Mouse (Mus musculus) cortical plate, adult 2 months (tissue): ENCODE measurements around the gene Zc3h12a.

Experiments
- CTCF ChIP-seq: fragments of 200-500 bp; IDR thresholded peaks from 2 replicates; pipeline ENCODE4 v1.5.1; 2011; ENCODE audit warnings: mild to moderate bottlenecking, control low read depth, low read length; ENCODE audit not compliant: insufficient read depth; ENCODE audit errors: extremely low read depth
- POLR2A ChIP-seq: fragments of 200-500 bp; IDR thresholded peaks from 2 replicates; pipeline ENCODE4 v1.6.1; 2011; ENCODE audit warnings: mild to moderate bottlenecking, low read length, control low read depth; ENCODE audit not compliant: insufficient read depth; ENCODE audit errors: extremely low read depth

GRCm38 (mm10) chr4:125116929-125117328 is 10.7 kb downstream of the Zc3h12a start:
- TF ChIP-seq CTCF (no peak), POLR2A (no peak)
